Mouse (Mus musculus) embryonic facial prominence, embryonic 15.5 days (tissue): Measurements from ENCODE around the gene Dnah12. TPM values are rescaled to one million over a fixed set of nuclear protein-coding genes. Genes with fewer than 3 reads are reported as not detected.
"Not testable (repeated sequence)": the region's sequence is repeated elsewhere in the genome, so short reads cannot be mapped to it uniquely, and the experiment has no call there.

Source experiments
- ATAC-seq: fragments of 200-750 bp; cut with Nextera tagmentation; 2 replicates; pipeline ENCODE4 v1.8.0; 2017; ENCODE audit warnings: low read depth, moderate TSS enrichment; ENCODE audit not compliant: insufficient number of reproducible peaks, low FRiP score, low TSS enrichment
- H3K27ac ChIP-seq: fragments of 300-500 bp; sonication (generic); replicated peaks from 2 replicates; pipeline ENCODE4 v1.5.1; 2015; ENCODE audit warnings: mild to moderate bottlenecking, inconsistent platforms
- H3K27me3 ChIP-seq: fragments of 300-500 bp; sonication (generic); 2 replicates; pipeline ENCODE4 v1.6.1; 2015; ENCODE audit warnings: inconsistent platforms
- H3K36me3 ChIP-seq: fragments of 300-500 bp; sonication (generic); 2 replicates; pipeline ENCODE4 v1.6.1; 2015; ENCODE audit warnings: mild to moderate bottlenecking, inconsistent platforms
- H3K4me1 ChIP-seq: fragments of 300-500 bp; sonication (generic); 2 replicates; pipeline ENCODE4 v1.6.1; 2015; ENCODE audit warnings: inconsistent platforms
- H3K4me2 ChIP-seq: fragments of 300-500 bp; sonication (generic); replicated peaks from 2 replicates; pipeline ENCODE4 v1.6.1; 2015; ENCODE audit warnings: mild to moderate bottlenecking, inconsistent platforms
- H3K4me3 ChIP-seq: fragments of 300-500 bp; sonication (generic); replicated peaks from 2 replicates; pipeline ENCODE4 v1.5.1; 2015; ENCODE audit warnings: mild to moderate bottlenecking, inconsistent platforms
- H3K9ac ChIP-seq: fragments of 300-500 bp; sonication (generic); 2 replicates; pipeline ENCODE4 v1.6.1; 2015; ENCODE audit warnings: inconsistent platforms
- H3K9me3 ChIP-seq: fragments of 300-500 bp; sonication (generic); replicated peaks from 2 replicates; pipeline ENCODE4 v1.6.1; 2016; ENCODE audit warnings: inconsistent platforms
- WGBS: fragments of 180-500 bp; shearing (Covaris S2); methylation state at CpG from one replicate; pipeline ENCODE4 v1.1.7; 2015; 5-methylcytosine and 5-hydroxymethylcytosine counted together
- polyA plus RNA-seq: library from polyadenylated mRNA; unstranded; fragments of >200 nt; fragmentation: Nextera tagmentation; extraction: Ambion mirVana; gene quantifications from 2 replicates; pipeline ENCODE4 v1.2.1, GENCODE M21; 2015

Dnah12 gene
- polyA plus RNA-seq, 1 experiment from 2014 or later, result 1.0 TPM

- H3K27ac ChIP-seq, result no peak overlapping the region
- ATAC-seq, result no peak
Measured at GRCm38 (mm10) chr14:26881700-26882099, 188.6 kb downstream of the Dnah12 start.

GRCm38 (mm10) chr14:26887244-26887643 is 194.2 kb downstream of the Dnah12 start:
- Histone ChIP-seq H3K27me3 (no peaks in the 10 kb centered on the region), H3K4me1 (no peaks in the 10 kb centered on the region), H3K27ac (no peak overlapping the region), H3K4me2 (no peak overlapping the region), H3K4me3 (no peak overlapping the region), H3K9ac (no peak overlapping the region), H3K9me3 (no peaks in the 10 kb centered on the region), H3K36me3 (no peaks in the 10 kb centered on the region)
- no peak for ATAC-seq
- 81% methylated on average over 3 of the region's 3 CpGs for WGBS

More at GRCm38 (mm10) chr14:26881700-26882099, 188.6 kb downstream of the Dnah12 start:
- no peak overlapping the region for H3K4me2 ChIP-seq
- H3K9ac ChIP-seq, result no peak overlapping the region
- H3K36me3 ChIP-seq, result no peaks in the 10 kb centered on the region
- H3K9me3 ChIP-seq, result no peaks in the 10 kb centered on the region
- H3K4me3 ChIP-seq, result no peak overlapping the region
- no peaks in the 10 kb centered on the region for H3K4me1 ChIP-seq
- WGBS, result 81% methylated on average over 5 of the region's 5 CpGs
- H3K27me3 ChIP-seq, result no peaks in the 10 kb centered on the region

- 90% methylated on average over 3 of the region's 3 CpGs for WGBS
- Histone ChIP-seq H3K4me1 (no peaks in the 10 kb centered on the region), H3K9ac (no peak overlapping the region), H3K4me3 (no peak overlapping the region), H3K4me2 (no peak overlapping the region), H3K36me3 (no peaks in the 10 kb centered on the region), H3K9me3 (no peaks in the 10 kb centered on the region), H3K27ac (no peak overlapping the region), H3K27me3 (no peaks in the 10 kb centered on the region)
- no peak for ATAC-seq
Measured at GRCm38 (mm10) chr14:26890777-26891176, 197.7 kb downstream of the Dnah12 start.

- ATAC-seq, result no peak
Measured at GRCm38 (mm10) chr14:26894392-26894791, 201.3 kb downstream of the Dnah12 start, which contains the start of gene Asb14. Asb14 (plus strand) TSS chr14:26894557.

GRCm38 (mm10) chr14:26899490-26899889 is 206.4 kb downstream of the Dnah12 start:
- Histone ChIP-seq H3K4me3 (no peak overlapping the region), H3K4me2 (no peak overlapping the region), H3K4me1 (no peaks in the 10 kb centered on the region), H3K27ac (no peak overlapping the region), H3K27me3 (no peaks in the 10 kb centered on the region), H3K36me3 (no peaks in the 10 kb centered on the region), H3K9me3 (no peaks in the 10 kb centered on the region), H3K9ac (no peak overlapping the region)
- WGBS, result 65% methylated on average over 2 of the region's 2 CpGs
- ATAC-seq, result no peak

More at GRCm38 (mm10) chr14:26894392-26894791, 201.3 kb downstream of the Dnah12 start, which contains the start of gene Asb14:
- Histone ChIP-seq H3K27me3 (no peaks in the 10 kb centered on the region), H3K27ac (no peak within 1 kb of the TSS), H3K9me3 (no peaks in the 10 kb centered on the region), H3K4me1 (no peaks in the 10 kb centered on the region), H3K9ac (no peak within 1 kb of the TSS), H3K4me3 (no peak within 1 kb of the TSS), H3K4me2 (no peak within 1 kb of the TSS), H3K36me3 (no peaks in the 10 kb centered on the region)
- 86% methylated on average over 4 of the region's 4 CpGs for WGBS

- H3K4me2 ChIP-seq, result no peak overlapping the region
Measured at GRCm38 (mm10) chr14:26900893-26901292, 207.8 kb downstream of the Dnah12 start.

GRCm38 (mm10) chr14:26907401-26907800 is 214.3 kb downstream of the Dnah12 start:
- Histone ChIP-seq H3K4me2 (no peak overlapping the region), H3K4me1 (no peaks in the 10 kb centered on the region; the same call in 1 of the 2 replicates), H3K9me3 (no peaks in the 10 kb centered on the region), H3K9ac (no peak overlapping the region), H3K27me3 (no peaks in the 10 kb centered on the region), H3K27ac (no peak overlapping the region), H3K36me3 (no peaks in the 10 kb centered on the region), H3K4me3 (no peak overlapping the region)
- 78% methylated on average over 4 of the region's 4 CpGs for WGBS
- no peak for ATAC-seq

More at GRCm38 (mm10) chr14:26900893-26901292, 207.8 kb downstream of the Dnah12 start:
- ATAC-seq, result no peak
- Histone ChIP-seq H3K4me3 (no peak overlapping the region), H3K4me1 (no peaks in the 10 kb centered on the region), H3K9ac (no peak overlapping the region), H3K9me3 (no peaks in the 10 kb centered on the region), H3K27me3 (no peaks in the 10 kb centered on the region), H3K27ac (no peak overlapping the region), H3K36me3 (no peaks in the 10 kb centered on the region)
- WGBS, result 81% methylated on average over 12 of the region's 12 CpGs

GRCm38 (mm10) chr14:26910461-26910860 is 217.4 kb downstream of the Dnah12 start:
- ATAC-seq, H3K27me3 ChIP-seq, H3K9me3 ChIP-seq, H3K4me2 ChIP-seq, H3K9ac ChIP-seq, H3K4me1 ChIP-seq, H3K4me3 ChIP-seq, H3K36me3 ChIP-seq, H3K27ac ChIP-seq: not testable (repeated sequence)
- 49% methylated on average over 9 of the region's 9 CpGs for WGBS

GRCm38 (mm10) chr14:26911201-26911600 is 218.1 kb downstream of the Dnah12 start:
- WGBS, result 60% methylated on average over 6 of the region's 6 CpGs
- H3K36me3 ChIP-seq, result no peaks in the 10 kb centered on the region

GRCm38 (mm10) chr14:26911826-26912225 is 218.8 kb downstream of the Dnah12 start:
- ATAC-seq, result no peak
- Histone ChIP-seq H3K4me1 (no peaks in the 10 kb centered on the region; the same call in 1 of the 2 replicates), H3K4me3 (no peak overlapping the region), H3K9ac (no peak overlapping the region), H3K36me3 (no peaks in the 10 kb centered on the region), H3K4me2 (no peak overlapping the region), H3K27me3 (no peaks in the 10 kb centered on the region), H3K27ac (no peak overlapping the region), H3K9me3 (no peaks in the 10 kb centered on the region)
- 79% methylated on average over 13 of the region's 13 CpGs for WGBS

More at GRCm38 (mm10) chr14:26911201-26911600, 218.1 kb downstream of the Dnah12 start:
- ATAC-seq, result no peak
- Histone ChIP-seq H3K27me3 (no peaks in the 10 kb centered on the region), H3K4me2 (no peak overlapping the region), H3K9me3 (no peaks in the 10 kb centered on the region), H3K4me3 (no peak overlapping the region), H3K27ac (no peak overlapping the region), H3K9ac (no peak overlapping the region), H3K4me1 (no peaks in the 10 kb centered on the region; the same call in 1 of the 2 replicates)

GRCm38 (mm10) chr14:26913681-26914268 is 220.7 kb downstream of the Dnah12 start:
- Histone ChIP-seq H3K4me3 (no peak overlapping the region), H3K4me2 (no peak overlapping the region), H3K27me3 (no peaks in the 10 kb centered on the region), H3K27ac (no peak overlapping the region), H3K36me3 (peaks cover 3% of the 10 kb centered on the region; the same call in 1 of the 2 replicates), H3K9me3 (no peaks in the 10 kb centered on the region), H3K4me1 (no peaks in the 10 kb centered on the region), H3K9ac (no peak overlapping the region)
- WGBS, result 75% methylated on average over 9 of the region's 9 CpGs
- no peak for ATAC-seq

- no peak overlapping the region for H3K9ac ChIP-seq
- H3K9me3 ChIP-seq, result no peaks in the 10 kb centered on the region
- no peaks in the 10 kb centered on the region for H3K27me3 ChIP-seq
- H3K4me3 ChIP-seq, result no peak overlapping the region
- no peak overlapping the region for H3K27ac ChIP-seq
- ATAC-seq, result no peak
- H3K4me2 ChIP-seq, result no peak overlapping the region
- H3K4me1 ChIP-seq, result no peaks in the 10 kb centered on the region
- H3K36me3 ChIP-seq, result peaks cover 35% of the 10 kb centered on the region
- WGBS, result 92% methylated on average over 3 of the region's 3 CpGs
Measured at GRCm38 (mm10) chr14:26919310-26919709, 226.2 kb downstream of the Dnah12 start.
